Mouse (Mus musculus) forebrain, embryonic 12.5 days (tissue): ENCODE measurements around the gene Mgl2. TPM values are rescaled to one million over a fixed set of nuclear protein-coding genes. Genes with fewer than 3 reads are reported as not detected.

ENCODE experiments used
- ATAC-seq: fragments of 200-750 bp; cut with Nextera tagmentation; 2 replicates; pipeline ENCODE4 v1.8.0; 2017; ENCODE audit warnings: moderate TSS enrichment; ENCODE audit not compliant: low FRiP score
- H3K27ac ChIP-seq: fragments of 300-500 bp; sonication (generic); 2 replicates; pipeline ENCODE4 v1.5.1; 2016; ENCODE audit warnings: mild to moderate bottlenecking
- H3K27me3 ChIP-seq: fragments of 300-500 bp; sonication (generic); 2 replicates; pipeline ENCODE4 v1.6.1; 2016; ENCODE audit warnings: mild to moderate bottlenecking
- H3K36me3 ChIP-seq: fragments of 300-500 bp; sonication (generic); replicated peaks from 2 replicates; pipeline ENCODE4 v1.6.1; 2016; ENCODE audit warnings: mild to moderate bottlenecking
- H3K4me1 ChIP-seq: fragments of 300-500 bp; sonication (generic); 2 replicates; pipeline ENCODE4 v1.6.1; 2016
- H3K4me2 ChIP-seq: fragments of 300-500 bp; sonication (generic); 2 replicates; pipeline ENCODE4 v1.6.1; 2016; ENCODE audit warnings: mild to moderate bottlenecking, moderate library complexity
- H3K4me3 ChIP-seq: fragments of 300-500 bp; sonication (generic); replicated peaks from 2 replicates; pipeline ENCODE4 v1.5.1; 2016; ENCODE audit warnings: mild to moderate bottlenecking
- H3K9ac ChIP-seq: fragments of 300-500 bp; sonication (generic); 2 replicates; pipeline ENCODE4 v1.6.1; 2016; ENCODE audit warnings: mild to moderate bottlenecking
- H3K9me3 ChIP-seq: fragments of 300-500 bp; sonication (generic); 2 replicates; pipeline ENCODE4 v1.6.1; 2016
- WGBS: fragments of 180-500 bp; shearing (Covaris S2); methylation state at CpG from one replicate; pipeline ENCODE4 v1.1.7; 2016; 5-methylcytosine and 5-hydroxymethylcytosine counted together
- polyA plus RNA-seq: library from polyadenylated mRNA; unstranded; fragments of >200 nt; fragmentation: Nextera tagmentation; extraction: Ambion mirVana; gene quantifications from 2 replicates; pipeline ENCODE4 v1.2.1, GENCODE M21; 2016

Gene Mgl2
- polyA plus RNA-seq, 1 experiment from 2014 or later: not detected

DNA sequence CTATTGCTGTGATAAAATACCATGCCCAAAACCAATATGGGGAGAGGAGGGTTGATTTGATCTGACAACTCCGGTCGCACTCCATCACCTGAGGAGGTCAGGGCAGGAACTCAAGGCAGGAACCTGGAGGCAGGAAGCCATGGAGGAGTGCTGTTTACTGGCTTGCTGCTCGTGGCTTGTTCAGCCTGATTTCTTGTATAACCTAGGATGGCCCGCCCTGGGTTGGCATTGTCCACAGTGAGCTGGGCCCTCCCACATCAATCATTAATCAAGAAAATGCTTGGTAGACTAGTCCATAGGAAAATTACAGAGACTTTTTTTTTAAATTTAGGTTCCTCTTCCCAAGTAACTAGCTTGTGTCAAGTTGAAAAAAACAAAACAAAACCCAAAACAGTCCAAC, 44.4 kb downstream of the Mgl2 start:
- WGBS: 86% methylated on average over 4 of the region's 4 CpGs
- H3K36me3 ChIP-seq: no peaks in the 10 kb centered on the region
- ATAC-seq: no peak
- H3K4me2 ChIP-seq: no peak overlapping the region
- no peak overlapping the region for H3K27ac ChIP-seq
- no peak overlapping the region for H3K4me3 ChIP-seq
- no peaks in the 10 kb centered on the region for H3K4me1 ChIP-seq
- no peak overlapping the region for H3K9ac ChIP-seq
- H3K27me3 ChIP-seq: no peaks in the 10 kb centered on the region
- no peaks in the 10 kb centered on the region for H3K9me3 ChIP-seq

GRCm38 (mm10) chr11:70177647-70178046, 47.5 kb downstream of the Mgl2 start:
- ATAC-seq: no peak
- Histone ChIP-seq H3K36me3 (no peaks in the 10 kb centered on the region), H3K9ac (no peak overlapping the region), H3K4me2 (no peak overlapping the region), H3K27me3 (no peaks in the 10 kb centered on the region), H3K9me3 (no peaks in the 10 kb centered on the region), H3K4me3 (no peak overlapping the region), H3K27ac (no peak overlapping the region), H3K4me1 (no peaks in the 10 kb centered on the region)
- 76% methylated on average over 8 of the region's 8 CpGs for WGBS

DNA sequence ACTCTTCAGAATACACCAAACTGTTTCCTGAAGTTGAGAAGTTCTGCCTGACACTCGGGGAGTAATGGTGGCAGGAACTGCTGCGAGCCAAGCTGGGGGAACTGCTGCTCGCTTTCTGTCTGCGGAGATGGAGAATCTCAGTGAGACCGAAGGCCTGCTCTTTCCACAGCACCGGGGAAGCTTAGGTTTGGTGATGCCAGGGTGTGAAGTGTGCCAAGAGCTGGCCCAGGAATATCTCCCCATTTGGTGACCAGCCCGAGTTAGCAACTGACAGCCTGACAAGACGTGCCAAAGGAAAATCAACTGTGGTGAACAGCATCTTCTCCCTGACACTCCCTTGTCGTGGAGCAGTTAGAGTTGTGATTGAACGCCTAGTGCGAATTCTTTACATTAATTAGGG, 48.2 kb downstream of the Mgl2 start:
- WGBS: 89% methylated on average over 11 of the region's 11 CpGs
- Histone ChIP-seq H3K4me1 (no peaks in the 10 kb centered on the region), H3K4me2 (no peak overlapping the region), H3K9me3 (no peaks in the 10 kb centered on the region), H3K9ac (no peak overlapping the region), H3K27me3 (no peaks in the 10 kb centered on the region), H3K4me3 (no peak overlapping the region), H3K36me3 (no peaks in the 10 kb centered on the region), H3K27ac (no peak overlapping the region)
- ATAC-seq: no peak

- H3K36me3 ChIP-seq: no peaks in the 10 kb centered on the region
- H3K4me2 ChIP-seq: no peak overlapping the region
- 82% methylated on average over 11 of the region's 11 CpGs for WGBS
- no peak overlapping the region for H3K27ac ChIP-seq
- no peak overlapping the region for H3K9ac ChIP-seq
- H3K4me3 ChIP-seq: no peak overlapping the region
- no peaks in the 10 kb centered on the region for H3K27me3 ChIP-seq
- ATAC-seq: no peak
- H3K9me3 ChIP-seq: no peaks in the 10 kb centered on the region
- H3K4me1 ChIP-seq: no peaks in the 10 kb centered on the region
Measured at GRCm38 (mm10) chr11:70178756-70179155, 48.6 kb downstream of the Mgl2 start.

DNA sequence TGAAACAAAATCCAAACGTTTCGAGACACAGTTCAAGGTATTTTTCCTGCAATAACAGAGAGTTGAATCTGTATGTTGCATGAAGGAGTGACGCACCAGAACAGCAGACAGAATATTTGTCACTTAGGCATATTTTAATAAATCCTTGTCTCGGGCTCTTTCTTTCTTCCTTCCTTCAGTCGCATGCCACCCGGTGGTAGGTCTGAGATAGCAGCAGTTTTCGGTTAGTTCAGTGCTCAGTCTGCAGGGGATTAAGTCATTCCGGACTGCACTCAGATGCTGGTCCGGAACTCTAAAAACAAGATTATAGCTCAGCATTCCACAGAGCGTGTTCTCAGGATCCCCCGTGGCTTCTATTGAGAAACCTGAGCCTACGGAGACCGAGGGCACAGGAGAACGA, 49.3 kb downstream of the Mgl2 start:
- H3K4me2 ChIP-seq: peak overlapping the region; percentile 6; the same call in 1 of the 2 replicates
- ATAC-seq: no peak
- H3K9me3 ChIP-seq: no peaks in the 10 kb centered on the region
- WGBS: 32% methylated on average over 14 of the region's 14 CpGs
- no peaks in the 10 kb centered on the region for H3K36me3 ChIP-seq
- H3K9ac ChIP-seq: no peak overlapping the region
- no peak overlapping the region for H3K4me3 ChIP-seq
- H3K4me1 ChIP-seq: no peaks in the 10 kb centered on the region
- H3K27me3 ChIP-seq: no peaks in the 10 kb centered on the region
- H3K27ac ChIP-seq: no peak overlapping the region

- Histone ChIP-seq H3K4me3 (no peak overlapping the region), H3K27me3 (no peaks in the 10 kb centered on the region), H3K4me2 (no peak overlapping the region), H3K4me1 (no peaks in the 10 kb centered on the region), H3K27ac (no peak overlapping the region), H3K9ac (no peak overlapping the region), H3K9me3 (no peaks in the 10 kb centered on the region), H3K36me3 (no peaks in the 10 kb centered on the region)
- no peak for ATAC-seq
- 92% methylated on average over 4 of the region's 4 CpGs for WGBS
Measured at GRCm38 (mm10) chr11:70180496-70180895, 50.4 kb downstream of the Mgl2 start.

GRCm38 (mm10) chr11:70185120-70185519, 55.0 kb downstream of the Mgl2 start:
- Histone ChIP-seq H3K4me1 (no peaks in the 10 kb centered on the region), H3K4me3 (no peak overlapping the region), H3K9ac (no peak overlapping the region), H3K36me3 (no peaks in the 10 kb centered on the region), H3K9me3 (no peaks in the 10 kb centered on the region), H3K27me3 (no peaks in the 10 kb centered on the region), H3K27ac (no peak overlapping the region), H3K4me2 (no peak overlapping the region)
- no peak for ATAC-seq
- 83% methylated on average over 7 of the region's 7 CpGs for WGBS

Other genes with a start within 250 kb of the Mgl2 start
- 1.7 and 2.5 TPM in 2 replicates for gene Kctd11, start 248.9 kb upstream of the Mgl2 start, polyA plus RNA-seq
- gene Acap1, start 234.8 kb upstream of the Mgl2 start, polyA plus RNA-seq: 0.47 and 0.83 TPM in 2 replicates
- 22.4 TPM in 2 replicates for gene 2810408A11Rik, start 229.3 kb upstream of the Mgl2 start, polyA plus RNA-seq
- gene Neurl4, start 229.3 kb upstream of the Mgl2 start, polyA plus RNA-seq: 18.9 and 19.3 TPM in 2 replicates
- 95.8 and 99.1 TPM in 2 replicates for gene Gps2, start 216.4 kb upstream of the Mgl2 start, polyA plus RNA-seq
- 1,678 TPM in 2 replicates for gene Eif5a, start 208.4 kb upstream of the Mgl2 start, polyA plus RNA-seq
- 7.4 and 8.9 TPM in 2 replicates for gene Ybx2, start 194.5 kb upstream of the Mgl2 start, polyA plus RNA-seq
- gene Slc2a4, start 182.1 kb upstream of the Mgl2 start, polyA plus RNA-seq: 13.3 and 15.3 TPM in 2 replicates
- 5.7 and 7.0 TPM in 2 replicates for gene Cldn7, start 165.6 kb upstream of the Mgl2 start, polyA plus RNA-seq
- 19.9 and 20.7 TPM in 2 replicates for gene Ctdnep1, start 149.2 kb upstream of the Mgl2 start, polyA plus RNA-seq
- gene Elp5, start 147.8 kb upstream of the Mgl2 start, polyA plus RNA-seq: 129 and 141 TPM in 2 replicates
- gene Gabarap, start 139.2 kb upstream of the Mgl2 start, polyA plus RNA-seq: 527 and 539 TPM in 2 replicates
- 91.3 and 99.1 TPM in 2 replicates for gene Phf23, start 134.6 kb upstream of the Mgl2 start, polyA plus RNA-seq
- gene Dvl2, start 129.7 kb upstream of the Mgl2 start, polyA plus RNA-seq: 45.2 and 46.6 TPM in 2 replicates
- gene Acadvl, start 114.9 kb upstream of the Mgl2 start, polyA plus RNA-seq: 43.5 and 48.4 TPM in 2 replicates
- gene Dlg4, start 113.4 kb upstream of the Mgl2 start, polyA plus RNA-seq: 20.3 and 24.9 TPM in 2 replicates
- gene Asgr1, start 76.2 kb upstream of the Mgl2 start, polyA plus RNA-seq: 0.63 and 0.75 TPM in 2 replicates
- not detected in 2 replicates for gene Asgr2, start 37.7 kb upstream of the Mgl2 start, polyA plus RNA-seq
- 0.17 and 0.33 TPM in 2 replicates for gene Clec10a, start 25.9 kb downstream of the Mgl2 start, polyA plus RNA-seq
- gene Slc16a11, start 82.4 kb downstream of the Mgl2 start, polyA plus RNA-seq: 1.5 and 2.5 TPM in 2 replicates
- gene Slc16a13, start 90.7 kb downstream of the Mgl2 start, polyA plus RNA-seq: 14.3 and 14.4 TPM in 2 replicates
- gene Bcl6b, start 99.5 kb downstream of the Mgl2 start, polyA plus RNA-seq: 5.7 and 5.9 TPM in 2 replicates
- gene 0610010K14Rik, start 107.6 kb downstream of the Mgl2 start, polyA plus RNA-seq: 203 and 215 TPM in 2 replicates
- gene Gm21988, start 109.5 kb downstream of the Mgl2 start, polyA plus RNA-seq: 9.4 and 11.2 TPM in 2 replicates
- gene Rnasek, start 109.5 kb downstream of the Mgl2 start, polyA plus RNA-seq: 151 and 152 TPM in 2 replicates
- 1.3 and 1.6 TPM in 2 replicates for gene Alox12, start 125.0 kb downstream of the Mgl2 start, polyA plus RNA-seq
- not detected in 2 replicates for gene Alox12e, start 192.3 kb downstream of the Mgl2 start, polyA plus RNA-seq
- 0.08 and 0.34 TPM in 2 replicates for gene Alox15, start 221.7 kb downstream of the Mgl2 start, polyA plus RNA-seq